Comparison of ENCODE assay signal across 1 mouse cellular context in the genomic region with DNA sequence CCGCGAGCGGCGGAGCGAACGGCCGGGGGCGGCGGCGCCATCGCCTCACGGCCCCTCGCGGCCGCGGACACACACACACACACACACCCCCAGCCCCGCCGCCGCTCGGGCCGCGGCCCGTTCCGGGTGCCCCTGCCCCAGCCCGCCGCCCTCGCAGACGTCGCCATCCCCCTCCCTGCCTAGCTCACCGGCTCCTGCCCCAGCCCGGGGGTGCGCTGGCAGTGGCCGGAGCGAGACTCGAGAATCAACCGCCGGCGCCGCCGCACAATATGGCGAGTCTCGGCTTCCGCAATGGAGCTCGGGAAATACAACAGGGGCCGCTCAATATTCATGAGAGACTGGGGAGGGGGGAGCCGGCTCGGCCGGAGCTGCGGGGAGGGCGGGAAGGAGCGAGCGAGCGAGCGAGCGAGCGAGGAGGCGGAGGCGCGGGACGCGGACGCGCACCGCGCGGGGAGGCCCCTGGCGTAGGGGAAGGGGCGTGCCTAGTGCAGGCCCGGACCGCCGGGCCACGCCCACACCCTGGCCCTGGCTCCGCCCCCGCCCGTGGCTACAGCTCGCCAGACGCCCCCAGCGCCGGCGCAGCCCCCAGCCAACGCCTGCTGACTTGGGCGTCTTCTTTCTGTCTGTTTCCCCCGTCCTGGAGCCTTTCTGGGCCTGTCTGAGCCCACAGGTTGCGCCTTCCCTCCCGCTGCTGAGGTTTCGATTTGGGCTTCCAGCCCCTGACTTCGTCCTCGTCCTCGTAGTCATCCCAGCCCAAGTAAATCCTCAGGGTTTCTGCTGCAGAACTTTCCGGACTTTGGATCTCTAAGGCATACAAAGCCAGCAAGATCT.
TF ChIP-seq lines count a peak whose summit lies in the region.

A gene (minus strand): TSS at position 425 of the 831 bp plus-strand sequence.

TF ChIP-seq in MEL, 35 proteins besides CTCF, POLR2A, EP300 and RAD21 (continued from another document):
- no peak for TF ChIP-seq ZKSCAN1 (IDR thresholded peaks at IDR 0.05; ENCODE audit: low read depth, low read length)
- TF ChIP-seq HCFC1 (IDR thresholded peaks at IDR 0.05; ENCODE audit: low read depth, low read length) = peak; percentile 52; the same call in 1 of the 2 replicates
- no peak; the same call in 1 of the 2 replicates for TF ChIP-seq MAX (IDR thresholded peaks at IDR 0.05; ENCODE audit: low read length)
- peak; percentile 65 for TF ChIP-seq SIN3A (IDR thresholded peaks at IDR 0.05; ENCODE audit: low read length)
- no peak; the same call in 1 of the 2 replicates for TF ChIP-seq TBP (IDR thresholded peaks at IDR 0.05; ENCODE audit: low read depth, low read length)
- TF ChIP-seq MAZ (IDR thresholded peaks at IDR 0.05; ENCODE audit: low read depth, low read length) = peak; percentile 85
- TF ChIP-seq TAL1 (IDR thresholded peaks at IDR 0.05; ENCODE audit: low read length) = no peak
